Mouse (Mus musculus) subcutaneous adipose tissue, adult 2 months (tissue): ENCODE data around the gene Asap2. TPM values are rescaled to one million over a fixed set of nuclear protein-coding genes. Genes with fewer than 3 reads are reported as not detected.

Source experiments
- polyA plus RNA-seq: library from polyadenylated mRNA; depleted of rRNA; stranded (reverse); fragments of >200 nt; gene quantifications from 2 replicates; pipeline ENCODE4 v1.2.3, GENCODE M21; 2012; ENCODE audit warnings: low replicate concordance; rRNA removed

Gene Asap2
- 15.1 and 19.1 TPM in 2 replicates for polyA plus RNA-seq

GRCm38 (mm10) chr12:20990132-20990531 lies at the start of gene Asap2:
Asap2 (plus strand) TSS chr12:20990459.

GRCm38 (mm10) chr12:21284761-21285441 lies 294.6 kb downstream of the Asap2 start, which contains the start of gene Cpsf3:
Cpsf3 (plus strand) TSS chr12:21285391.

GRCm38 (mm10) chr12:21286243-21286622 lies 296.0 kb downstream of the Asap2 start, which contains the start of gene Itgb1bp1:
Itgb1bp1 (minus strand) TSS chr12:21286284.

GRCm38 (mm10) chr12:21315923-21316868 lies 325.9 kb downstream of the Asap2 start, which contains the start of gene Iah1:
Iah1 (plus strand) TSS chr12:21316389.

